Mouse (Mus musculus): Measurements from ENCODE around the gene Gm20388.

Gene Gm20388

GRCm38 (mm10) chr8:122028116-122028515 lies 2117.5 kb downstream of the Gm20388 start:
- DNase-seq (ENCODE audit: extremely low spot score) = no peak

GRCm38 (mm10) chr8:122030965-122031364 lies 2120.3 kb downstream of the Gm20388 start:
- no peak for DNase-seq (ENCODE audit: extremely low spot score)

- no peak for DNase-seq (ENCODE audit: extremely low spot score)
Observed at GRCm38 (mm10) chr8:122032741-122033140, 2122.1 kb downstream of the Gm20388 start.

- DNase-seq (ENCODE audit: extremely low spot score) = no peak
Observed at GRCm38 (mm10) chr8:122035543-122035942, 2124.9 kb downstream of the Gm20388 start.

- DNase-seq (ENCODE audit: extremely low spot score) = no peak
Observed at GRCm38 (mm10) chr8:122036325-122036724, 2125.7 kb downstream of the Gm20388 start.

- no peak for DNase-seq (ENCODE audit: extremely low spot score)
Observed at GRCm38 (mm10) chr8:122037279-122037678, 2126.6 kb downstream of the Gm20388 start.

GRCm38 (mm10) chr8:122038076-122038475 lies 2127.4 kb downstream of the Gm20388 start:
- no peak for DNase-seq (ENCODE audit: extremely low spot score)

GRCm38 (mm10) chr8:122039452-122039851 lies 2128.8 kb downstream of the Gm20388 start:
- DNase-seq (ENCODE audit: extremely low spot score) = no peak

- no peak for DNase-seq (ENCODE audit: extremely low spot score)
Observed at GRCm38 (mm10) chr8:122047206-122047870, 2136.7 kb downstream of the Gm20388 start.

GRCm38 (mm10) chr8:122049266-122049665 lies 2138.6 kb downstream of the Gm20388 start:
- DNase-seq (ENCODE audit: extremely low spot score) = no peak

GRCm38 (mm10) chr8:122049923-122050322 lies 2139.3 kb downstream of the Gm20388 start:
- DNase-seq (ENCODE audit: extremely low spot score) = no peak

- no peak for DNase-seq (ENCODE audit: extremely low spot score)
Observed at GRCm38 (mm10) chr8:122050620-122051019, 2140.0 kb downstream of the Gm20388 start.

- DNase-seq (ENCODE audit: extremely low spot score) = no peak
Observed at GRCm38 (mm10) chr8:122055321-122055720, 2144.7 kb downstream of the Gm20388 start.

GRCm38 (mm10) chr8:122056113-122056512 lies 2145.5 kb downstream of the Gm20388 start:
- DNase-seq (ENCODE audit: extremely low spot score) = no peak

- no peak for DNase-seq (ENCODE audit: extremely low spot score)
Observed at GRCm38 (mm10) chr8:122056882-122057281, 2146.2 kb downstream of the Gm20388 start.

GRCm38 (mm10) chr8:122058510-122058909 lies 2147.9 kb downstream of the Gm20388 start:
- no peak for DNase-seq (ENCODE audit: extremely low spot score)

GRCm38 (mm10) chr8:122058951-122059350 lies 2148.3 kb downstream of the Gm20388 start:
- no peak for DNase-seq (ENCODE audit: extremely low spot score)

GRCm38 (mm10) chr8:122062508-122063223 lies 2152.0 kb downstream of the Gm20388 start:
- DNase-seq (ENCODE audit: extremely low spot score) = no peak

GRCm38 (mm10) chr8:122064353-122064752 lies 2153.7 kb downstream of the Gm20388 start:
- DNase-seq (ENCODE audit: extremely low spot score) = no peak

- no peak for DNase-seq (ENCODE audit: extremely low spot score)
Observed at GRCm38 (mm10) chr8:122067783-122068505, 2157.3 kb downstream of the Gm20388 start.

GRCm38 (mm10) chr8:122068609-122069008 lies 2158.0 kb downstream of the Gm20388 start:
- DNase-seq (ENCODE audit: extremely low spot score) = no peak

GRCm38 (mm10) chr8:122069281-122069680 lies 2158.6 kb downstream of the Gm20388 start:
- no peak for DNase-seq (ENCODE audit: extremely low spot score)

GRCm38 (mm10) chr8:122071193-122071592 lies 2160.6 kb downstream of the Gm20388 start:
- no peak for DNase-seq (ENCODE audit: extremely low spot score)

All from embryo, embryonic 9.5 days (tissue).